Mouse (Mus musculus): Measurements from ENCODE around the gene Ephb1. TPM values are rescaled to one million over a fixed set of nuclear protein-coding genes. Genes with fewer than 3 reads are reported as not detected.

The Ephb1 gene
- polyA plus RNA-seq, 1 experiment from 2014 or later = 0.87 TPM

GRCm38 (mm10) chr9:102039011-102039733 is 315.3 kb downstream of the Ephb1 start:
- Histone ChIP-seq H3K9ac (replicated peaks; ENCODE audit: low read depth) (no peak overlapping the region), H3K27me3 (replicated peaks; ENCODE audit: insufficient read depth, low read length) (no peaks in the 10 kb centered on the region), H3K36me3 (ENCODE audit: insufficient read depth, low read length) (no peaks in the 10 kb centered on the region), H3K9me3 (ENCODE audit: low read length) (no peaks in the 10 kb centered on the region), H3K27ac (ENCODE audit: low read length) (no peak overlapping the region), H3K4me3 (ENCODE audit: low read depth, low read length) (no peak overlapping the region), H3K4me2 (replicated peaks; ENCODE audit: low read depth, low read length) (no peak overlapping the region), H3K4me1 (ENCODE audit: insufficient read depth, low read depth, low read length) (no peaks in the 10 kb centered on the region)
- no peak for ATAC-seq
- 45% methylated on average over 6 of the region's 6 CpGs for WGBS
- TF ChIP-seq CTCF (IDR thresholded peaks at IDR 0.05) (no peak), EP300 (IDR thresholded peaks at IDR 0.05) (no peak)
- no peak for DNase-seq (ENCODE audit: low spot score)

GRCm38 (mm10) chr9:102036132-102036531 is 318.4 kb downstream of the Ephb1 start:
- WGBS = 59% methylated on average over 5 of the region's 5 CpGs
- DNase-seq (ENCODE audit: low spot score) = no peak
- TF ChIP-seq EP300 (IDR thresholded peaks at IDR 0.05) (no peak), CTCF (IDR thresholded peaks at IDR 0.05) (no peak)

GRCm38 (mm10) chr9:102033231-102033630 is 321.3 kb downstream of the Ephb1 start:
- no peak overlapping the region for H3K4me3 ChIP-seq (ENCODE audit: low read depth, low read length)
- 72% methylated on average over 5 of the region's 5 CpGs for WGBS
- TF ChIP-seq CTCF (IDR thresholded peaks at IDR 0.05) = no peak
- TF ChIP-seq EP300 (IDR thresholded peaks at IDR 0.05) = no peak
- H3K4me2 ChIP-seq (replicated peaks; ENCODE audit: low read depth, low read length) = no peak overlapping the region
- no peak for DNase-seq (ENCODE audit: low spot score)
- H3K4me1 ChIP-seq (ENCODE audit: insufficient read depth, low read depth, low read length) = no peaks in the 10 kb centered on the region
- H3K9ac ChIP-seq (replicated peaks; ENCODE audit: low read depth) = no peak overlapping the region
- ATAC-seq = no peak
- H3K27me3 ChIP-seq (replicated peaks; ENCODE audit: insufficient read depth, low read length) = no peaks in the 10 kb centered on the region
- no peak overlapping the region for H3K27ac ChIP-seq (ENCODE audit: low read length)
- no peaks in the 10 kb centered on the region for H3K9me3 ChIP-seq (ENCODE audit: low read length)
- no peaks in the 10 kb centered on the region for H3K36me3 ChIP-seq (ENCODE audit: insufficient read depth, low read length)

More at GRCm38 (mm10) chr9:102036132-102036531, 318.4 kb downstream of the Ephb1 start:
- no peak overlapping the region for H3K4me2 ChIP-seq (replicated peaks; ENCODE audit: low read depth, low read length)
- no peaks in the 10 kb centered on the region for H3K4me1 ChIP-seq (ENCODE audit: insufficient read depth, low read depth, low read length)
- no peak for ATAC-seq
- no peak overlapping the region for H3K27ac ChIP-seq (ENCODE audit: low read length)
- H3K9ac ChIP-seq (replicated peaks; ENCODE audit: low read depth) = no peak overlapping the region
- H3K36me3 ChIP-seq (ENCODE audit: insufficient read depth, low read length) = no peaks in the 10 kb centered on the region
- H3K4me3 ChIP-seq (ENCODE audit: low read depth, low read length) = no peak overlapping the region
- H3K9me3 ChIP-seq (ENCODE audit: low read length) = no peaks in the 10 kb centered on the region
- H3K27me3 ChIP-seq (replicated peaks; ENCODE audit: insufficient read depth, low read length) = no peaks in the 10 kb centered on the region

GRCm38 (mm10) chr9:102032376-102032775 is 322.1 kb downstream of the Ephb1 start:
- no peak for TF ChIP-seq CTCF (IDR thresholded peaks at IDR 0.05)
- TF ChIP-seq EP300 (IDR thresholded peaks at IDR 0.05) = no peak
- Histone ChIP-seq H3K4me2 (replicated peaks; ENCODE audit: low read depth, low read length) (no peak overlapping the region), H3K27me3 (replicated peaks; ENCODE audit: insufficient read depth, low read length) (no peaks in the 10 kb centered on the region), H3K4me1 (ENCODE audit: insufficient read depth, low read depth, low read length) (no peaks in the 10 kb centered on the region), H3K4me3 (ENCODE audit: low read depth, low read length) (no peak overlapping the region), H3K9me3 (ENCODE audit: low read length) (no peaks in the 10 kb centered on the region), H3K27ac (ENCODE audit: low read length) (no peak overlapping the region), H3K9ac (replicated peaks; ENCODE audit: low read depth) (no peak overlapping the region), H3K36me3 (ENCODE audit: insufficient read depth, low read length) (no peaks in the 10 kb centered on the region)
- DNase-seq (ENCODE audit: low spot score) = no peak
- no peak for ATAC-seq
- 68% methylated on average over 8 of the region's 8 CpGs for WGBS

- Histone ChIP-seq H3K4me3 (ENCODE audit: low read depth, low read length) (no peak overlapping the region), H3K9ac (replicated peaks; ENCODE audit: low read depth) (no peak overlapping the region), H3K9me3 (ENCODE audit: low read length) (no peaks in the 10 kb centered on the region), H3K27ac (ENCODE audit: low read length) (no peak overlapping the region), H3K36me3 (ENCODE audit: insufficient read depth, low read length) (no peaks in the 10 kb centered on the region), H3K4me2 (replicated peaks; ENCODE audit: low read depth, low read length) (no peak overlapping the region), H3K27me3 (replicated peaks; ENCODE audit: insufficient read depth, low read length) (no peaks in the 10 kb centered on the region), H3K4me1 (ENCODE audit: insufficient read depth, low read depth, low read length) (no peaks in the 10 kb centered on the region)
- DNase-seq (ENCODE audit: low spot score) (no peak), ATAC-seq (no peak)
- TF ChIP-seq EP300 (IDR thresholded peaks at IDR 0.05) (no peak), CTCF (IDR thresholded peaks at IDR 0.05) (no peak)
- 85% methylated on average over 7 of the region's 7 CpGs for WGBS
Observed at GRCm38 (mm10) chr9:102029661-102030060, 324.8 kb downstream of the Ephb1 start.

GRCm38 (mm10) chr9:102026136-102026535 is 328.4 kb downstream of the Ephb1 start:
- no peaks in the 10 kb centered on the region for H3K27me3 ChIP-seq (replicated peaks; ENCODE audit: insufficient read depth, low read length)
- no peaks in the 10 kb centered on the region for H3K36me3 ChIP-seq (ENCODE audit: insufficient read depth, low read length)
- no peak for TF ChIP-seq EP300 (IDR thresholded peaks at IDR 0.05)
- TF ChIP-seq CTCF (IDR thresholded peaks at IDR 0.05) = no peak
- no peak overlapping the region for H3K4me3 ChIP-seq (ENCODE audit: low read depth, low read length)
- WGBS = 73% methylated on average over 2 of the region's 2 CpGs
- H3K27ac ChIP-seq (ENCODE audit: low read length) = no peak overlapping the region
- DNase-seq (ENCODE audit: low spot score) (no peak), ATAC-seq (no peak)
- no peaks in the 10 kb centered on the region for H3K4me1 ChIP-seq (ENCODE audit: insufficient read depth, low read depth, low read length)
- H3K9ac ChIP-seq (replicated peaks; ENCODE audit: low read depth) = no peak overlapping the region
- no peak overlapping the region for H3K4me2 ChIP-seq (replicated peaks; ENCODE audit: low read depth, low read length)
- H3K9me3 ChIP-seq (ENCODE audit: low read length) = no peaks in the 10 kb centered on the region
